Mouse (Mus musculus) midbrain, embryonic 15.5 days (tissue): Measurements from ENCODE around the gene Ammecr1. TPM values are rescaled to one million over a fixed set of nuclear protein-coding genes. Genes with fewer than 3 reads are reported as not detected.

ENCODE experiments used
- ATAC-seq: fragments of 200-750 bp; cut with Nextera tagmentation; replicated peaks from 2 replicates; pipeline ENCODE4 v1.8.0; 2017; ENCODE audit warnings: moderate TSS enrichment
- H3K27ac ChIP-seq: fragments of 300-500 bp; sonication (generic); 2 replicates; pipeline ENCODE4 v1.5.1; 2015; ENCODE audit warnings: mild to moderate bottlenecking, inconsistent platforms
- H3K27me3 ChIP-seq: fragments of 300-500 bp; sonication (generic); replicated peaks from 2 replicates; pipeline ENCODE4 v1.6.1; 2015; ENCODE audit warnings: inconsistent platforms
- H3K36me3 ChIP-seq: fragments of 300-500 bp; sonication (generic); replicated peaks from 2 replicates; pipeline ENCODE4 v1.6.1; 2015; ENCODE audit warnings: inconsistent platforms
- H3K4me1 ChIP-seq: fragments of 300-500 bp; sonication (generic); 2 replicates; pipeline ENCODE4 v1.6.1; 2015; ENCODE audit warnings: inconsistent platforms
- H3K4me2 ChIP-seq: fragments of 300-500 bp; sonication (generic); 2 replicates; pipeline ENCODE4 v1.6.1; 2015; ENCODE audit warnings: inconsistent platforms, mild to moderate bottlenecking, moderate library complexity
- H3K4me3 ChIP-seq: fragments of 300-500 bp; sonication (generic); 2 replicates; pipeline ENCODE4 v1.5.1; 2015; ENCODE audit warnings: mild to moderate bottlenecking, inconsistent platforms
- H3K9ac ChIP-seq: fragments of 300-500 bp; sonication (generic); 2 replicates; pipeline ENCODE4 v1.6.1; 2015; ENCODE audit warnings: mild to moderate bottlenecking, inconsistent platforms
- H3K9me3 ChIP-seq: fragments of 300-500 bp; sonication (generic); 2 replicates; pipeline ENCODE4 v1.6.1; 2016; ENCODE audit warnings: inconsistent platforms
- WGBS: fragments of 180-500 bp; shearing (Covaris S2); methylation state at CpG from one replicate; pipeline ENCODE4 v1.1.7; 2015; ENCODE audit warnings: mixed read lengths; 5-methylcytosine and 5-hydroxymethylcytosine counted together
- polyA plus RNA-seq: library from polyadenylated mRNA; unstranded; fragments of >200 nt; fragmentation: Nextera tagmentation; extraction: Ambion mirVana; gene quantifications from 2 replicates; pipeline ENCODE4 v1.2.1, GENCODE M21; 2015

Gene Ammecr1
- polyA plus RNA-seq, 1 experiment from 2014 or later, result 4.1 TPM

- 60% methylated on average over 2 of the region's 2 CpGs for whole genome bisulfite sequencing
These were observed 63.9 kb downstream of the Ammecr1 start for GRCm38 (mm10) chrX:142902599-142902998.

GRCm38 (mm10) chrX:142901915-142902314, 64.6 kb downstream of the Ammecr1 start:
- 88% methylated on average over 4 of the region's 4 CpGs for WGBS
- ATAC-seq, result no peak
- no peak overlapping the region for H3K27ac ChIP-seq

More at GRCm38 (mm10) chrX:142902599-142902998, 63.9 kb downstream of the Ammecr1 start:
- Histone ChIP-seq H3K27ac (no peak overlapping the region), H3K27me3 (peaks cover 8% of the 10 kb centered on the region), H3K4me1 (no peaks in the 10 kb centered on the region), H3K4me2 (no peak overlapping the region), H3K4me3 (no peak overlapping the region), H3K9ac (no peak overlapping the region), H3K9me3 (no peaks in the 10 kb centered on the region), H3K36me3 (no peaks in the 10 kb centered on the region)
- no peak for ATAC-seq

GRCm38 (mm10) chrX:142898295-142898887, 68.1 kb downstream of the Ammecr1 start:
- 86% methylated on average over 9 of the region's 9 CpGs for WGBS

More at GRCm38 (mm10) chrX:142901915-142902314, 64.6 kb downstream of the Ammecr1 start:
- Histone ChIP-seq H3K9me3 (no peaks in the 10 kb centered on the region), H3K4me3 (no peak overlapping the region), H3K27me3 (peaks cover 8% of the 10 kb centered on the region), H3K36me3 (no peaks in the 10 kb centered on the region), H3K4me1 (no peaks in the 10 kb centered on the region), H3K9ac (no peak overlapping the region), H3K4me2 (no peak overlapping the region)

GRCm38 (mm10) chrX:142897477-142898000, 69.0 kb downstream of the Ammecr1 start:
- Histone ChIP-seq H3K4me2 (no peak overlapping the region), H3K9ac (no peak overlapping the region), H3K4me1 (no peaks in the 10 kb centered on the region), H3K27me3 (peaks cover 8% of the 10 kb centered on the region), H3K4me3 (no peak overlapping the region), H3K36me3 (no peaks in the 10 kb centered on the region), H3K27ac (no peak overlapping the region), H3K9me3 (no peaks in the 10 kb centered on the region)
- WGBS, result 94% methylated on average over 6 of the region's 6 CpGs
- ATAC-seq, result no peak

More at GRCm38 (mm10) chrX:142898295-142898887, 68.1 kb downstream of the Ammecr1 start:
- Histone ChIP-seq H3K9ac (no peak overlapping the region), H3K27me3 (peaks cover 8% of the 10 kb centered on the region), H3K9me3 (no peaks in the 10 kb centered on the region), H3K36me3 (no peaks in the 10 kb centered on the region), H3K4me1 (no peaks in the 10 kb centered on the region), H3K4me2 (no peak overlapping the region), H3K27ac (no peak overlapping the region), H3K4me3 (no peak overlapping the region)
- no peak for ATAC-seq

GRCm38 (mm10) chrX:142895316-142895715, 71.2 kb downstream of the Ammecr1 start:
- Histone ChIP-seq H3K9ac (no peak overlapping the region), H3K4me2 (no peak overlapping the region), H3K36me3 (no peaks in the 10 kb centered on the region), H3K4me3 (no peak overlapping the region), H3K9me3 (no peaks in the 10 kb centered on the region), H3K27me3 (peaks cover 10% of the 10 kb centered on the region), H3K4me1 (no peaks in the 10 kb centered on the region), H3K27ac (no peak overlapping the region)
- ATAC-seq, result no peak
- WGBS, result 88% methylated on average over 2 of the region's 2 CpGs

GRCm38 (mm10) chrX:142885962-142886361, 80.6 kb downstream of the Ammecr1 start:
- no peaks in the 10 kb centered on the region for H3K36me3 ChIP-seq
- H3K9ac ChIP-seq, result no peak overlapping the region
- H3K4me3 ChIP-seq, result no peak overlapping the region
- no peak overlapping the region for H3K4me2 ChIP-seq
- no peak for ATAC-seq
- 81% methylated on average over 7 of the region's 7 CpGs for WGBS
- H3K27me3 ChIP-seq, result peaks cover 3% of the 10 kb centered on the region; the same call in 1 of the 2 replicates
- no peaks in the 10 kb centered on the region for H3K4me1 ChIP-seq
- no peak overlapping the region for H3K27ac ChIP-seq
- H3K9me3 ChIP-seq, result no peaks in the 10 kb centered on the region

- Histone ChIP-seq H3K4me3 (no peak overlapping the region), H3K4me1 (no peaks in the 10 kb centered on the region), H3K27ac (no peak overlapping the region), H3K27me3 (peaks cover 10% of the 10 kb centered on the region), H3K4me2 (no peak overlapping the region), H3K9ac (no peak overlapping the region), H3K9me3 (no peaks in the 10 kb centered on the region), H3K36me3 (no peaks in the 10 kb centered on the region)
- no peak for ATAC-seq
- WGBS, result 87% methylated on average over 4 of the region's 4 CpGs
These were observed 82.9 kb downstream of the Ammecr1 start for GRCm38 (mm10) chrX:142883593-142883992.

GRCm38 (mm10) chrX:142882255-142882654, 84.3 kb downstream of the Ammecr1 start:
- Histone ChIP-seq H3K27ac (no peak overlapping the region), H3K9me3 (no peaks in the 10 kb centered on the region), H3K4me3 (no peak overlapping the region), H3K27me3 (peaks cover 7% of the 10 kb centered on the region), H3K4me2 (no peak overlapping the region), H3K4me1 (no peaks in the 10 kb centered on the region), H3K36me3 (no peaks in the 10 kb centered on the region), H3K9ac (no peak overlapping the region)
- 93% methylated on average over 5 of the region's 5 CpGs for WGBS
- ATAC-seq, result no peak

- ATAC-seq, result 0 out of 2 replicates have a peak, but pooled peaks have one; percentile 27
- Histone ChIP-seq H3K4me3 (no peak overlapping the region), H3K9ac (no peak overlapping the region), H3K36me3 (no peaks in the 10 kb centered on the region), H3K27ac (no peak overlapping the region), H3K4me1 (no peaks in the 10 kb centered on the region), H3K9me3 (no peaks in the 10 kb centered on the region), H3K27me3 (no peaks in the 10 kb centered on the region), H3K4me2 (no peak overlapping the region)
- WGBS, result 78% methylated on average over 2 of the region's 2 CpGs
These were observed 96.7 kb downstream of the Ammecr1 start for GRCm38 (mm10) chrX:142869844-142870243.

GRCm38 (mm10) chrX:142848032-142848431, 118.5 kb downstream of the Ammecr1 start:
- no peaks in the 10 kb centered on the region for H3K36me3 ChIP-seq
- no peak for ATAC-seq
- no peak overlapping the region for H3K9ac ChIP-seq
- no peaks in the 10 kb centered on the region for H3K9me3 ChIP-seq
- H3K4me3 ChIP-seq, result no peak overlapping the region
- no peaks in the 10 kb centered on the region for H3K4me1 ChIP-seq
- WGBS, result 93% methylated on average over 9 of the region's 9 CpGs
- no peak overlapping the region for H3K4me2 ChIP-seq
- H3K27me3 ChIP-seq, result no peaks in the 10 kb centered on the region
- H3K27ac ChIP-seq, result no peak overlapping the region

GRCm38 (mm10) chrX:142846266-142846665, 120.3 kb downstream of the Ammecr1 start:
- H3K9ac ChIP-seq, result no peak overlapping the region
- ATAC-seq, result no peak
- H3K36me3 ChIP-seq, result no peaks in the 10 kb centered on the region
- no peaks in the 10 kb centered on the region for H3K9me3 ChIP-seq
- H3K4me2 ChIP-seq, result no peak overlapping the region
- H3K4me1 ChIP-seq, result no peaks in the 10 kb centered on the region
- H3K4me3 ChIP-seq, result no peak overlapping the region
- WGBS, result 85% methylated on average over 6 of the region's 6 CpGs
- no peaks in the 10 kb centered on the region for H3K27me3 ChIP-seq
- H3K27ac ChIP-seq, result no peak overlapping the region

- H3K9me3 ChIP-seq, result no peaks in the 10 kb centered on the region
- 80% methylated on average over 4 of the region's 4 CpGs for WGBS
- no peak overlapping the region for H3K27ac ChIP-seq
- no peak overlapping the region for H3K4me2 ChIP-seq
- H3K4me3 ChIP-seq, result no peak overlapping the region
- H3K9ac ChIP-seq, result no peak overlapping the region
- no peaks in the 10 kb centered on the region for H3K4me1 ChIP-seq
- ATAC-seq, result no peak
- H3K36me3 ChIP-seq, result no peaks in the 10 kb centered on the region
- no peaks in the 10 kb centered on the region for H3K27me3 ChIP-seq
These were observed 124.6 kb downstream of the Ammecr1 start for GRCm38 (mm10) chrX:142841916-142842315.

GRCm38 (mm10) chrX:142839411-142839810, 127.1 kb downstream of the Ammecr1 start:
- Histone ChIP-seq H3K36me3 (no peaks in the 10 kb centered on the region), H3K4me3 (no peak overlapping the region), H3K9ac (no peak overlapping the region), H3K4me2 (no peak overlapping the region), H3K27me3 (no peaks in the 10 kb centered on the region), H3K9me3 (no peaks in the 10 kb centered on the region), H3K4me1 (no peaks in the 10 kb centered on the region), H3K27ac (no peak overlapping the region)
- 86% methylated on average over 7 of the region's 7 CpGs for WGBS
- no peak for ATAC-seq
